Mouse (Mus musculus) G1E (cell line): Measurements from ENCODE around the gene Erc2. TPM values are rescaled to one million over a fixed set of nuclear protein-coding genes. Genes with fewer than 3 reads are reported as not detected.

ENCODE experiments used
- ATAC-seq: 2 replicates; pipeline ENCODE4 v1.8.0; 2016; ENCODE audit warnings: mild to moderate bottlenecking; ENCODE audit not compliant: insufficient number of reproducible peaks, poor library complexity, low FRiP score, severe bottlenecking; ENCODE audit errors: extremely low read depth
- DNase-seq: peaks from one replicate; pipeline ENCODE4 v3.0.0; 2012; ENCODE audit warnings: low spot score
- H3K27me3 ChIP-seq: 2 replicates; pipeline ENCODE4 v1.6.1; 2012; ENCODE audit warnings: mild to moderate bottlenecking, low read length, inconsistent platforms; ENCODE audit not compliant: insufficient read depth
- H3K36me3 ChIP-seq: replicated peaks from 2 replicates; pipeline ENCODE3; 2012; ENCODE audit warnings: mild to moderate bottlenecking, inconsistent platforms
- H3K4me1 ChIP-seq: 2 replicates; pipeline ENCODE4 v1.6.1; 2012; ENCODE audit warnings: low read depth, low read length, inconsistent platforms, mixed read lengths; ENCODE audit not compliant: insufficient read depth
- H3K4me3 ChIP-seq: 2 replicates; pipeline ENCODE4 v1.5.1; 2012; ENCODE audit warnings: low read depth, mild to moderate bottlenecking, inconsistent platforms, low read length, moderate library complexity, mixed read lengths
- H3K9me3 ChIP-seq: replicated peaks from 2 replicates; pipeline ENCODE4 v1.6.1; 2012; ENCODE audit warnings: inconsistent platforms
- CTCF ChIP-seq: IDR thresholded peaks from 2 replicates; pipeline ENCODE4 v1.5.1; 2012; ENCODE audit warnings: low read depth, low read length, inconsistent platforms, mixed read lengths
- GATA1 ChIP-seq: IDR thresholded peaks from 2 replicates; pipeline ENCODE4 v1.6.1; 2012; ENCODE audit warnings: borderline replicate concordance, low read length, inconsistent platforms, mixed read lengths
- GATA2 ChIP-seq: IDR thresholded peaks from 2 replicates; pipeline ENCODE4 v1.6.1; 2012; ENCODE audit warnings: low read depth, low read length, inconsistent platforms, borderline replicate concordance
- POLR2AphosphoS5 ChIP-seq: IDR thresholded peaks from 2 replicates; pipeline ENCODE4 v1.6.1; 2012; ENCODE audit warnings: low read depth, low read length, inconsistent platforms; ENCODE audit not compliant: insufficient replicate concordance
- TAL1 ChIP-seq: conservative IDR thresholded peaks from 2 replicates; pipeline ENCODE4 v1.6.1; 2012; ENCODE audit warnings: low read depth, low read length, inconsistent platforms, mixed read lengths
- polyA plus RNA-seq: library from polyadenylated mRNA; stranded (reverse); fragments of >175 nt; gene quantifications from 2 replicates; pipeline ENCODE4 v1.2.3, GENCODE M21; 2012
- total RNA-seq, 2 experiments: library from RNA; stranded (forward) in 1 of 2; stranded (reverse) in 1 of 2; fragments of 200-1000 nt in 1 of 2; fragments of >200 nt in 1 of 2; fragmentation: Nextera tagmentation in 1 of 2; gene quantifications; 2 replicates each; pipeline ENCODE4 v1.2.3; 2014 to 2017

The Erc2 gene
- total and polyA plus RNA-seq, 3 experiments, result 0.49 TPM; not detected in 2

DNA sequence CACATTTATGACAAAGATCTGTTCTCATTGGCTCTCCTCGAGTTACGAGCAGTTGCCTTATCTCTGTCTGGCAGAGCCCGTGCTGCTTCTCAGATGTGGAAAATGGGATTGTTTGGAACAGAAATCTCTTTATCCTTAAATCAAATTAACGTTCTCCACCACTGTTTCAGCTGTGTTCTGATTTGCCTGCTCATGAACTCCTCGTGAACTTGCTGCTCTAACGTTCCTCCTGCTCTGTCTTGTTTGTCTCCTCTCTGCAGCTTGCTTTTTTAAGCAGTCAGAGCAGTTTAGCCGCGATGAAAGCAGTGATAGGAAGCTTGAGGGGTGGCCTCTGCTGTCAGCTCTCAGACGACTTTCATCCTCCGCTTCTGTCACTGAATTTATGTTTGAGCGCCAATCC, 32.4 kb downstream of the Erc2 start:
- H3K4me3 ChIP-seq, result no peak overlapping the region
- DNase-seq (no peak), ATAC-seq (no peak)
- H3K9me3 ChIP-seq, result peaks cover 23% of the 10 kb centered on the region
- H3K4me1 ChIP-seq, result no peaks in the 10 kb centered on the region
- no peaks in the 10 kb centered on the region for H3K27me3 ChIP-seq
- H3K36me3 ChIP-seq, result no peaks in the 10 kb centered on the region
- TF ChIP-seq TAL1 (no peak), POLR2AphosphoS5 (no peak), CTCF (no peak), GATA1 (no peak), GATA2 (no peak)

- ATAC-seq (no peak), DNase-seq (no peak)
- no peaks in the 10 kb centered on the region for H3K4me1 ChIP-seq
- peaks cover 19% of the 10 kb centered on the region; the same call in 1 of the 2 replicates for H3K9me3 ChIP-seq
- no peak overlapping the region for H3K4me3 ChIP-seq
- H3K36me3 ChIP-seq, result no peaks in the 10 kb centered on the region
- no peak for TF ChIP-seq GATA2
- TF ChIP-seq GATA1, result no peak
- TF ChIP-seq TAL1, result no peak
- TF ChIP-seq POLR2AphosphoS5, result no peak
- no peak for TF ChIP-seq CTCF
- H3K27me3 ChIP-seq, result no peaks in the 10 kb centered on the region
Measured at GRCm38 (mm10) chr14:27658616-27659015, 36.4 kb downstream of the Erc2 start.

- no peaks in the 10 kb centered on the region for H3K27me3 ChIP-seq
- TF ChIP-seq GATA1, result no peak
- no peak for TF ChIP-seq CTCF
- TF ChIP-seq TAL1, result no peak
- no peak for TF ChIP-seq GATA2
- TF ChIP-seq POLR2AphosphoS5, result no peak
- H3K36me3 ChIP-seq, result no peaks in the 10 kb centered on the region
- H3K9me3 ChIP-seq, result peaks cover 8% of the 10 kb centered on the region; the same call in 1 of the 2 replicates
- no peak for ATAC-seq
- H3K4me1 ChIP-seq, result no peaks in the 10 kb centered on the region
- H3K4me3 ChIP-seq, result no peak overlapping the region
- no peak for DNase-seq
Measured at GRCm38 (mm10) chr14:27661466-27661865, 39.2 kb downstream of the Erc2 start.

DNA sequence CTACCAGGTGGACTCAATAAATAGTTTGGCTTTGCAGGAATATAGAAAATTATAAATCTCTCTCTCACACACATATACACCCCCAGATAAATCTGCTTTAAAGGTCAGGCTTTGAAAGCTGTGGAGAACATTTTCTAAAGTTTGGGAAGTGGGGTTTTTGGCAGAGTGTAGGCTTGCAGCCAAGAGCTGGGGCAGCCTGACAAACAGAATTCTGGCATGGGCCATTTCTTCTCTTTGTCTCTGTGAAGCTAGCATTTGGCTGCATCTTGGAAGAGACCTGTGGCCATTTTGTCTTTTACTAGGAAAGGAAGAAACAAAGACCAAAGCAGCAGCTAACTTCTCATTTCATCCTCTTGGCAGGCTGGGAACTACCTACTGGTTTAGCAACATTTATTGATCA, 40.0 kb downstream of the Erc2 start:
- no peaks in the 10 kb centered on the region for H3K36me3 ChIP-seq
- peaks cover 7% of the 10 kb centered on the region; the same call in 1 of the 2 replicates for H3K9me3 ChIP-seq
- no peaks in the 10 kb centered on the region for H3K27me3 ChIP-seq
- H3K4me3 ChIP-seq, result no peak overlapping the region
- no peaks in the 10 kb centered on the region for H3K4me1 ChIP-seq
- DNase-seq (no peak), ATAC-seq (no peak)
- TF ChIP-seq GATA1, result no peak

GRCm38 (mm10) chr14:27667016-27667852, 45.0 kb downstream of the Erc2 start:
- DNase-seq (no peak), ATAC-seq (no peak)
- no peak for TF ChIP-seq GATA1
- no peak for TF ChIP-seq GATA2
- H3K4me1 ChIP-seq, result no peaks in the 10 kb centered on the region
- H3K36me3 ChIP-seq, result no peaks in the 10 kb centered on the region
- peaks cover 5% of the 10 kb centered on the region; the same call in 1 of the 2 replicates for H3K9me3 ChIP-seq
- no peaks in the 10 kb centered on the region for H3K27me3 ChIP-seq
- H3K4me3 ChIP-seq, result no peak overlapping the region

DNA sequence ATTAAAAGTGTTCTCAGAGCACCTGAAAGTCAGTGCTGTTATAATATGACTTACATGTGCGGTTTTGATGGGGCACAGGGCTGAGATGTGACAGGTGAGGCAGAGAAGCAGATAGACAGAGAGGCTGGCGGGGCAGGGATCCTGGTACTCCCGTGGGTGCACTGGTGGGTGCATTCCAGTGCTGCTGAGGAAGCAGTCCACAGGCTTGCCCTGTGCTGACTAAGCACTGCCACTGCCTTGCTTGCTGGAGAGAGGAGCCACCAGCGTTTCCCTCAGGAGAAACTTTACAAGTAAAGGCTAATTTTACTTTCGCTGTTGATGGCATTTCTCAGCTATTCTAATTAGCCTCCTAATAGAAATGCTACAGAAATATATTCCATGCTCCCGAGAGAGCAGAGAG, 45.9 kb downstream of the Erc2 start:
- H3K4me3 ChIP-seq, result no peak overlapping the region
- no peaks in the 10 kb centered on the region for H3K27me3 ChIP-seq
- H3K4me1 ChIP-seq, result no peaks in the 10 kb centered on the region
- TF ChIP-seq GATA1, result no peak
- no peak for TF ChIP-seq CTCF
- TF ChIP-seq POLR2AphosphoS5, result no peak
- no peak for TF ChIP-seq TAL1
- no peak for TF ChIP-seq GATA2
- no peak for DNase-seq
- no peak for ATAC-seq
- H3K36me3 ChIP-seq, result no peaks in the 10 kb centered on the region
- H3K9me3 ChIP-seq, result peaks cover 5% of the 10 kb centered on the region; the same call in 1 of the 2 replicates
